Comparison of ENCODE assay signal across 8 mouse cellular contexts in the genomic region with DNA sequence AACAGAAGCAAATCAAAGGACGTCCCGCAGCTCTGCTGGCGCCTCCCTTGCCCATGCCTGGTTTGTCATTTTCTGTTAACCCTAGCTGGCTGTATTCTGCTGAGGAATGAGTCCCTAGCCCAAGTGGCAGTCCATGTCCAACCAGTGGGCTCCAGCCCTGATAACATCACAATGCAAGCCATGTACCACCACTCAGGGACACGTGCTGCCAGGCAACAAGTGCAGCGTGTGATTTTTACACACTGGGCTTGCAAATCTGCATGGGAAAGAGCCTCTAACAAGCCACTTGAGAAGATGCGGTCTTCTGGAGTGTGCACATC. TPM values are rescaled to one million over a fixed set of nuclear protein-coding genes. Genes with fewer than 3 reads are reported as not detected.
DNase-seq lines count a peak whose midpoint lies in the region; ATAC-seq lines count a peak whose summit lies in the region.

No protein-coding gene starts in this region.

- peaks cover 26% of the 10 kb centered on the region for H3K4me1 ChIP-seq in lung, embryonic 15.5 days
- H3K4me1 ChIP-seq in hindbrain, embryonic 10.5 days (replicated peaks): peaks cover 44% of the 10 kb centered on the region
- H3K4me1 ChIP-seq in neural tube, embryonic 13.5 days (replicated peaks): peaks cover 25% of the 10 kb centered on the region

- no peak overlapping the region for H3K4me2 ChIP-seq in lung, embryonic 15.5 days
- peak overlapping the region; percentile 20; the same call in 1 of the 2 replicates for H3K4me2 ChIP-seq in neural tube, embryonic 13.5 days

- 0 out of 2 replicates have a peak overlapping the region, but pooled peaks have one; percentile 39 for H3K27ac ChIP-seq in lung, embryonic 15.5 days
- peak overlapping the region; percentile 84 for H3K27ac ChIP-seq in hindbrain, embryonic 10.5 days
- peak overlapping the region; percentile 30 for H3K27ac ChIP-seq in neural tube, embryonic 13.5 days (replicated peaks)

- H3K9ac ChIP-seq in lung, embryonic 15.5 days: no peak overlapping the region
- H3K9ac ChIP-seq in neural tube, embryonic 13.5 days: no peak overlapping the region

- WGBS in lung, embryonic 15.5 days: 42% methylated on average over 6 of the region's 6 CpGs
- WGBS in hindbrain, embryonic 10.5 days: 31% methylated on average over 6 of the region's 6 CpGs
- WGBS in neural tube, embryonic 13.5 days: 10% methylated on average over 6 of the region's 6 CpGs

- no peak overlapping the region for H3K4me3 ChIP-seq in lung, embryonic 15.5 days
- 0 out of 2 replicates have a peak overlapping the region, but pooled peaks have one; percentile 20 for H3K4me3 ChIP-seq in hindbrain, embryonic 10.5 days
- no peak overlapping the region for H3K4me3 ChIP-seq in neural tube, embryonic 13.5 days

- no peaks in the 10 kb centered on the region for H3K36me3 ChIP-seq in lung, embryonic 15.5 days
- H3K36me3 ChIP-seq in hindbrain, embryonic 10.5 days: no peaks in the 10 kb centered on the region
- no peaks in the 10 kb centered on the region for H3K36me3 ChIP-seq in neural tube, embryonic 13.5 days

- peak; percentile 30 to 31 for DNase-seq in cerebellum, adult 18-20 months
- no peak for DNase-seq in cerebellum, adult 9-11 months
- DNase-seq in lung, postnatal 36 days: no peak
- DNase-seq in hindbrain, embryonic 10.5 days (ENCODE audit: low spot score): peak; percentile 43
- no peak for DNase-seq in ovary, postnatal 36 days (ENCODE audit: low spot score)

- ATAC-seq in lung, embryonic 15.5 days (ENCODE audit: borderline replicate concordance, extremely low read depth, low FRiP score, low TSS enrichment): no peak
- peak; percentile 59; the same call in 1 of the 2 replicates for ATAC-seq in neural tube, embryonic 13.5 days (ENCODE audit: low read depth)
- no peak for ATAC-seq in inflammation-experienced regulatory T-cells, adult 6 months

- no peaks in the 10 kb centered on the region for H3K27me3 ChIP-seq in lung, embryonic 15.5 days
- H3K27me3 ChIP-seq in hindbrain, embryonic 10.5 days (ENCODE audit: insufficient read depth, poor library complexity, severe bottlenecking): no peaks in the 10 kb centered on the region
- no peaks in the 10 kb centered on the region for H3K27me3 ChIP-seq in neural tube, embryonic 13.5 days

- H3K9me3 ChIP-seq in lung, embryonic 15.5 days: no peaks in the 10 kb centered on the region
- no peaks in the 10 kb centered on the region for H3K9me3 ChIP-seq in hindbrain, embryonic 10.5 days
- no peaks in the 10 kb centered on the region for H3K9me3 ChIP-seq in neural tube, embryonic 13.5 days

RNA-seq across cellular contexts. Expression of gene 1110051M20Rik, which starts 13.9 kb away (rescaled TPM):
- polyA plus RNA-seq in lung, embryonic 15.5 days (2015; fragmentation: Nextera tagmentation; extraction: Ambion mirVana): 66.8 and 68.4 TPM in 2 replicates
- 86.4 and 96.7 TPM in 2 replicates for polyA plus RNA-seq in hindbrain, embryonic 10.5 days (2016; fragmentation: Nextera tagmentation; extraction: Ambion mirVana)
- 124 and 130 TPM in 2 replicates for polyA plus RNA-seq in neural tube, embryonic 13.5 days (2015; fragmentation: Nextera tagmentation; extraction: Ambion mirVana)
- 10 to 100 TPM; 21.0 to 50.3 (median 48.7) TPM for polyA plus RNA-seq in inflammation-experienced regulatory T-cells, adult 6 months (2017; shearing (Covaris generic))

RNA-seq across cellular contexts. Expression of gene Lrp4, which starts 26.8 kb away (rescaled TPM):
- polyA plus RNA-seq in lung, embryonic 15.5 days (2015; fragmentation: Nextera tagmentation; extraction: Ambion mirVana): 10.0 and 11.4 TPM in 2 replicates
- polyA plus RNA-seq in hindbrain, embryonic 10.5 days (2016; fragmentation: Nextera tagmentation; extraction: Ambion mirVana): 6.4 and 7.6 TPM in 2 replicates
- polyA plus RNA-seq in neural tube, embryonic 13.5 days (2015; fragmentation: Nextera tagmentation; extraction: Ambion mirVana): 5.1 and 5.8 TPM in 2 replicates
- under 1 TPM in 2 of 3 experiments, not detected in 1; 0.13 to 0.17 TPM for polyA plus RNA-seq in inflammation-experienced regulatory T-cells, adult 6 months (2017; shearing (Covaris generic))

Comparison
In these comparisons a context has a peak if more than half of its experiments do, and no peak if none do; other contexts are left out.
1. DNase-seq: peak in cerebellum, adult 18-20 months (2 of 2) and hindbrain, embryonic 10.5 days (single experiment); none in cerebellum, adult 9-11 months (single experiment), lung, postnatal 36 days (single experiment) and ovary, postnatal 36 days (single experiment).
2. H3K27ac ChIP-seq: peak in every context shown above with its lines; median percentile 84 in hindbrain, embryonic 10.5 days; 39 in lung, embryonic 15.5 days; 30 in neural tube, embryonic 13.5 days.